Mouse (Mus musculus) cerebellum, adult (tissue): ENCODE measurements at regions not wholly inside any gene's neighbourhood (a gene's known extent, or its start where the extent isn't known, plus 50 kb on each side); places are given as distances from the start of the nearest gene placed in this dataset.

Experiments used
- ATAC-seq: cut with Nextera tagmentation; 2 replicates; pipeline ENCODE4 v1.9.2; 2017; ENCODE audit warnings: mild to moderate bottlenecking, moderate library complexity, mixed read lengths; ENCODE audit not compliant: insufficient number of reproducible peaks, low FRiP score, low TSS enrichment

DNA sequence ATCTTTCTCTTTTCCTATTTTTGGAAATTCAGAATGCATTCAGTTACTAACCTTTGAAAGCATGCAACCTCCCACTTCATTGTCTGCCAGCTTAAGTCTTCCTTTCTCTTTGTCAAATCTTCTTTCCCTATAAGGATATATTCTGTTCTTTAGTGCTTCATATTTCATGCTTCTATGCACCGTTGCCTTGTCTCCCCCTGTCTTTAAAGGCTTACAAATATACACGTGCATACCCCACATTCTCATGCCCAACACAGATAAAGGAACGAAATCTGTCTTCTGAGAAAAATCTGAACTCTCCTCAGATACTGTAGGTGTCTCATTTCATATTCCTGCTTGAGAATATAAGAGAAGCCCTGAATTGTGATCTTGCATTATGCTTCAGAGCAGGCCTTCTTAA is 167.9 kb upstream of the Dph6 start:
- ATAC-seq = no peak

GRCm38 (mm10) chr2:114828192-114828591 is 173.4 kb upstream of the Dph6 start:
- ATAC-seq = no peak

GRCm38 (mm10) chr2:114835694-114836093 is 180.9 kb upstream of the Dph6 start:
- no peak for ATAC-seq

DNA sequence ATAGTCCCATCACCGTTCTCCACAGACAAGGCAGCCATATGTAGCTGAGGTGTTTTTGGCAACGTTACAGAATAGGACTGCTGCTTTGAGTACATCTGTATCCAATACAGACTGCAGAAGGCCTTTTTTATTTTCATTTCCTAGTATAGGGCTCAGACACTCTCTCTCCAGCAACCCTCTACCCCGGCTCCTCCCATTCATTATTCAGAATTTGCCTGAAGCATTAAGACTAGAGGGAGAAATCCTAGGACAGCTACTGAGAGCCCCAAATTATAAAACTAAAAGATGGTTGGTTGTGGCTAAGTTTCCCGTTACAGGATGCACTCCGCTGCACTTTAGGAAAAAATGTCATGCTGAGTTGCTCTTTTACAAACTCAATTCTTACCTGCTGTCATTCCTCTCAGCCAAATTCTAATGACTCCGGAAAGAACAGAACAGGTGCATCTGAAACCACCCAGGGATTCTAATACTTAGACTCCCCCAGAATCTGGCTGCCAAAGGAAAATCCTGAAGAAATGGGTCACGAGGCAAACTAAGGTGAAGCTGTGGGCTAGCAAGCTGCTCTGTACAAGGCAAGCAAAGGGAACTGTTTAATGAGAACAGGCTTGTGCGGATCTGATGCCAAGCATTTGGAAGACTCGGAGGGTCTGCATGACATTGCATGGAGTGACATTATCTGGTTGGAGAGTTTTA is 189.1 kb upstream of the Dph6 start:
- peak; percentile 73 for ATAC-seq

DNA sequence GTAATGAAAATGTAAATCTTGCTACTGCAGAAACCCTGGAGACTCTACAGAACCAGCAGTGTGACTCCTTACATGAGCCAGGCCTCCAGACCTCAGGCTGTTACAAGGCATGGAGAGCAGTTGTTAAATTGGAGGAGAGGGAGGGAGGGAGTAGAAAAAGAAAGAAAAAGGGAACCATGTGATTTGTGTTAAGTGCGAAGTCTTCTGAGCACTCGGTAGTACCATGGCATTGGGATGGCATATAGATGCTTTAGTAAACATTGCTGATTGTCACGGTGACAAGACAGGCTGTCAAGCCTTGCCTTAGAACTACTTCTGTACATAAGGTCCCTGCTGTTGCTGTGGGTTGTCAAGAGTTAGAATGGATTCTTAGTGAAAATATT is 189.6 kb upstream of the Dph6 start:
- peak; percentile 38; the same call in 1 of the 2 replicates for ATAC-seq

DNA sequence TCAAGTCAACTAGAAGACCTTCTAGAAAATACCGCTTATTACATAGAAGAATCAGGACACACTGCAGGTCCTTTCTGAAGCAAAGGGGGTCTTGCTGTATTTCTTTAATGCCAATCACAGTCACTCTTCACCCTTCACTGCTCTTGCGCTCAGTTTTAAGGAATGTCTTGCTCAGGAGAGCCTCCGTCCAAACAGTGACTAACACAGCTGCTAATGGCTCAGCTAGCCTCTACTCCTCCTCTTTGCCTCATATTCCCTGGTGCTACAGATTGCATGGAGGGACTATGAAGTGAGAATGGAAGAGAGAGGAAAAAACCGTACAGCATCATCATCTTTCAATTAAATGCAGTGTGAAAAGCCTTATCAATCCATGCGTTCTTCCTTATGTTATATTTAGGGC is 193.7 kb upstream of the Dph6 start:
- no peak for ATAC-seq

DNA sequence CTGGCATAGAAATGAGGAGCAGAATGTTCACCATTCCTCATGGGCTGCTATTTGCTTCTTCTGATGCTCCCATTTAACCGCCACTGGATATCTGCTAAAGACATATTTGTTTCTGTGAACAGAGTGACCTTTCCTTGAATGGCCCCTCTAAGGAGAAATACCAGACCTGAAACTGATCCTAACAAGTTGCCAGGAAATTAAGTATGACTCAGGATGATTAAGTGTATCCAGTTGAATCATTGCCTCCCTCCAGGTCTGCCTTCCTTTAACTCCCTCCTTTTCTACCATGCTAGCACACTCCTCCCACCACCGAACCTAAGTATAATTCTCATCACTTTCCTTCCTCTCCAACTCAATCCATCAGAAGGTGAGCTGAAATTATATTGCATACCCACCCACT is 194.2 kb upstream of the Dph6 start:
- no peak for ATAC-seq

DNA sequence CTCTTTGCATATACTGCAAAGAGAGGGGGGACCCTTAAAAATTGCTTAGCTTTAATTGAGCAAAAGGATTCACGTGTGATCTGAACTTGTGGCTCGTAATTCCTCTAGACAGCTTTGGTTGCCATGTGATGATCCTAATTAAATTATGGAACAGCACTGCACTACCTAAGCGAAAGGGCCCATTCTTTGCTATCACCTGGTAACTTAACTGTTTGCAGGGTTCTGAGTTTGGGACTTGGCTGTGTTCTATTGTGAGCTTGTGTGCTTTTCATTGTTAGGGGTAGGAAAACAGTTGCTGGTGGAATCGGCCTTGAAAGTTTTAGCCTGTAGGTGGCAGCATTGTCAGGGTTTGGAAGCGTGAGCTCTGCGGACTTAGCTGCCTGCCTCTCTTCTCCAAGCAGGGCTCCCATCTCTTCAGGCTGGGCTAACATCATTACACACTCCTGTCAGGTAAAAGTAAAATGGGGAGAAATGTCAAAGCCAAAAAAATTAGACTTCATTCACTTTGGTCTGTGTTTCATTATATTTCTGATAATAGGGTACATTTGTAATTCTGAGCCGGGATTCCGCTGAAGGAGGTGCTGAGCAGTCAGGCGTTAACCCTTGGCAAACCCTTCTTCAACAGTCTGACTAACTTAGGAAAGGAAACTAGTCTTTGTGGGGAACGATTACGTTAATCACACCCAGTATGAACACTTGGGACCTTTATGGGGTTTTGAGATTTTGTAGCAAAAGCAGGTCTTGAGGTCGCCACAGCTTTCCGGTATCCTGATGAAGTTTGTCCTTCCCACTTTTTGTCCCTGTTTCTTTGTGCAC is 199.2 kb upstream of the Dph6 start:
- ATAC-seq = peak; percentile 89

DNA sequence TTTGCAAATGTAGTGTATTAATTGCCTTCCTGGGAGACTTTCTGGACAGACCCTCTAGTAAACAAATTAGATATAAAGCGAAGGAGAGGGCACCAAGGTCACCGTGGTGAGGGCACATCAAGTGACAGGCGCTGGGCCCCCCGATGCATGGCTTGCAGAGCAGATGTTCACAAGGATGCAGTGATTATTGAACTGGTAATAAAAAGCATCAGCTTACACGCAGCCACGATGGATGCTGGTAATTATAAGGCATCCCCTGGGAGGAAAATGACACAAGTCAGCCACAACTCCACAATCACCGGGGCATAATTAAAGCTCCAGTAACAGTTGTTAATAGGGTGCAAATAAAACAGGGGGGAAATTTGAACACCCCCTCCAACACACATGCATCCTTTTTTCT is 217.5 kb upstream of the Dph6 start:
- no peak for ATAC-seq

- no peak for ATAC-seq
Measured at GRCm38 (mm10) chr2:114873090-114873489, 218.3 kb upstream of the Dph6 start.

- ATAC-seq = no peak
Measured at GRCm38 (mm10) chr2:114879084-114879483, 224.3 kb upstream of the Dph6 start.

- no peak for ATAC-seq
Measured at GRCm38 (mm10) chr2:114879784-114880183, 225.0 kb upstream of the Dph6 start.

GRCm38 (mm10) chr2:114885734-114886260 is 231.0 kb upstream of the Dph6 start:
- no peak for ATAC-seq

DNA sequence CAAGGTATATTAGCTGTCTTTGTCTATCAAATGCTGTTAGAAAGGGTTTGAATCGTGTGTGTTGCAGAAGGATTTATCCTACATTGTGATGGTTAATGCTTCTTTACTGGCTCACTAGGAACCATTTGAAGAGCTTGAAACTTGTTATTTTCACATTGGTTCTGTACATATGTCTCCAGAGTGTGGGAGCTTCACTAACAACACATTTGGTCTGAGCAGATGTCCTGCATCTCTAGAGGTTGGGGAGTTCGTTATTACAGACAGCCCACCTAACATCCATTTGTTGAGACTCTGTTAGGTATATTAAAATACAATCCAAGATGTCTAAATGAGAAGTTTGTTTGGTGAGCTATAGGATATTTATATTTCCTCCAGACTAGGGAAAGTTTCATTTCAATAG is 244.0 kb upstream of the Dph6 start:
- no peak for ATAC-seq

GRCm38 (mm10) chr2:114911845-114912500 is 257.2 kb upstream of the Dph6 start:
- no peak for ATAC-seq

DNA sequence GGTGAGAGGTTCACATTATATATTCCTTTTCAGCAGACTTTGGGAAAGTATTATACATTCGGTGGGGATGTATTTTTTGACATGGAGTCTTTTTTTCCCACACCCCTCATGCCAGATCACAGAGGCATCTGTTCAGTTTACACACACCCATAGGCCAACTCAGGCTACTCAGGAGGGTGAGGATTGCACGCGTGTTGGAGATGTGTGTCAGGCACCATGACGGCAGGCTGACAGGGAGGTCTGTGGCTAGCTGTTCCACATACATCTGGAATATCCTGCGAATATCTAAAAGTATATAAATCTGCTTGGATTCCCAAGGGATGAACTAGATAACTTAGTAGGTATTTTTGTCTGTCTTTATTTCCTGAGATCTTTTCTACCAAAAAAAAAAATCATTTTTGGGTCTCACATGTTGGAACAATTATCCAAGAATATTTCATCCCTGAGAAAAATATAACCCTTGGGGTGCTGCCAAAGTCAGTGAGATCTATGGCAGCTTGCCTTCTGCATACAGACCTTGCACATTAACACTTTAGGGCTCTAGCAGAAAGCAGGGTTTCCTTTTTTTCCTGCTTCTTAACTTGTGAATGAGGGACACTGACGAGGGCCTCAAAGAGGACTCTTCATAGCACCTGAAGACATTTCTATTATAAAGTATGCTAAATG is 260.4 kb upstream of the Dph6 start:
- no peak for ATAC-seq

DNA sequence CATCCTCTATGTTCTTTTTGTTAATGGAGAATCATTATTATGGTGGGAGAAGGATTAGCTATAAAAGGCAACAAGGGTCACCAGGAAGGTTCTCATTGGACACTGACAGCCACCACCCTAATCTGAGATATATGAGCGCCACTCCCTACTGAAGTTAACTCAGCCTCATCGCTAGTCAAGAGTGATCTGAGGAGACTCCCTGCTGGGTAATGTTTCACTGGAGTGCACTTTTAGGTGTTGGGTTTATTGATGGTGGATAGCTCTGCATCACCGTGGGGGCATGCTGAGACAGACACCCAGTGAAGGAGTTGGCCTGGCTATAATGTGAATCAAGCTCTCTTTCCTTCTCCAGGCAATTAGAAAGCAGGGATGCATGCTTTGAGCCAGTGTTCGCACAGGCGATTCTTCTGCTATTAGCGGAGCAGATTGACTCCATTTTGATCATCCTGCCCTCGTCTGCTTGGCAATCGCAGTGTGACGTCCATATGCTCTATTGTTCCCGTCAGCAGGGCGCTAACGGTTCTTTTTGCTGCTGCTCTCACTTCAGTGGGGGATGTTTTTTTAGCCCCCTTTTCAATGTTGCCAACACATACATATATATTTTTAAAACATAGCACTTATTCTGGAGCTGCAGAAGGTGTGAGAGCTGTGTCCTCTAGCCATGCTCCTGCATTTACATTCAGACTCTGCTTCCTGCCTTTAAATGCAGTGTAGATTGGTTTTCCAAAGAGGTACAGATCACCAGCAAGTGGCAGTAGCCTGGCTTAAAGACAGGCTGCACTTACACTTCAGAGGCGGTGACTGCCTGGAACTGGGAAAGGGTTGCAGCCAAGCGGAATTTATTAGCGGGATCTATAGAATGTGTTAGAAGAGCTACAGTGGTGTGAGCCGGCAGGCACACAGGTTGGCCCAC is 263.9 kb upstream of the Dph6 start:
- no peak for ATAC-seq

DNA sequence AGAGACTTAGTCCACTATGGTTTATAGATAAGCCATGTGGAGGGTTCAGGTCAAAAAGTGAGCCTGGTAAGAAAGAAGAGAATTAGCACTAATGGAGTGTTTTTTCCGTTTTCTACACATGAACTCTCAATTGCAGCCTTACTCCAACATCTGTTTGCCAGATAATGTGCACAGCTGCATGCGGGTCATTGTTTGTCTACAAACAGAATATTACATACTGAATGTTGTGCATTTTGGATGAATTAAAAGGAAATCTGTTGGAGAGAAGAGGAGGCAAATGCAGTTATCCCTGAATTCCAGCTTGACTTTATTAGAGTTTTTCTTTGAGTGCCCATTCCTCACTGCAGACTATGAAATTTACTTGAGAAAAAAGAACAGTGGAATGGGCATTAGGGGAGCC is 269.1 kb upstream of the Dph6 start:
- no peak for ATAC-seq

- no peak for ATAC-seq
Measured at GRCm38 (mm10) chr2:114935436-114935835, 280.7 kb upstream of the Dph6 start.
